Mouse (Mus musculus): ENCODE results near the gene Has1. TPM values are rescaled to one million over a fixed set of nuclear protein-coding genes. Genes with fewer than 3 reads are reported as not detected.
A peak's percentile ranks its signal among the peaks of the same experiment; 100 is the strongest.

The Has1 gene
- 0.88 and 1.1 TPM in 2 replicates for polyA plus RNA-seq (2015; fragmentation: Nextera tagmentation; extraction: Ambion mirVana)

- H3K4me3 ChIP-seq (replicated peaks) = no peak within 1 kb of the TSS
- no peak within 1 kb of the TSS for H3K4me2 ChIP-seq (replicated peaks)
- H3K9me3 ChIP-seq = no peaks in the 10 kb centered on the region
- H3K4me1 ChIP-seq (replicated peaks) = 0 out of 2 replicates have a peak, but pooled peaks cover 2% of the 10 kb centered on the region
- H3K27ac ChIP-seq = no peak within 1 kb of the TSS
- H3K36me3 ChIP-seq = no peaks in the 10 kb centered on the region
- WGBS = 71% methylated on average over 8 of the region's 8 CpGs
- H3K9ac ChIP-seq (replicated peaks) = no peak within 1 kb of the TSS
- H3K27me3 ChIP-seq = peaks cover 3% of the 10 kb centered on the region; the same call in 1 of the 2 replicates
- ATAC-seq = peak; percentile 34; the same call in 1 of the 2 replicates
Measured at GRCm38 (mm10) chr17:17855064-17855838, at the start of gene Has1. Gene Has1, minus strand, starts transcription at chr17:17855205.

GRCm38 (mm10) chr17:17900768-17901167 is 45.8 kb upstream of the Has1 start:
- H3K4me1 ChIP-seq (replicated peaks) = no peaks in the 10 kb centered on the region
- no peaks in the 10 kb centered on the region for H3K9me3 ChIP-seq
- H3K4me2 ChIP-seq (replicated peaks) = no peak overlapping the region
- no peak overlapping the region for H3K4me3 ChIP-seq (replicated peaks)
- WGBS = 96% methylated on average over 1 of the region's 1 CpGs
- H3K36me3 ChIP-seq = no peaks in the 10 kb centered on the region
- no peak overlapping the region for H3K27ac ChIP-seq
- ATAC-seq = no peak
- no peak overlapping the region for H3K9ac ChIP-seq (replicated peaks)
- no peaks in the 10 kb centered on the region for H3K27me3 ChIP-seq

- no peak for ATAC-seq
- H3K27me3 ChIP-seq = no peaks in the 10 kb centered on the region
- H3K9ac ChIP-seq (replicated peaks) = no peak overlapping the region
- H3K4me2 ChIP-seq (replicated peaks) = no peak overlapping the region
- no peaks in the 10 kb centered on the region for H3K9me3 ChIP-seq
- 86% methylated on average over 2 of the region's 2 CpGs for WGBS
- no peak overlapping the region for H3K27ac ChIP-seq
- no peaks in the 10 kb centered on the region for H3K36me3 ChIP-seq
- H3K4me1 ChIP-seq (replicated peaks) = no peaks in the 10 kb centered on the region
- H3K4me3 ChIP-seq (replicated peaks) = no peak overlapping the region
Measured at GRCm38 (mm10) chr17:17899268-17899667, 44.3 kb upstream of the Has1 start.

GRCm38 (mm10) chr17:17896039-17896438 is 41.0 kb upstream of the Has1 start:
- 4% methylated on average over 4 of the region's 4 CpGs for WGBS

GRCm38 (mm10) chr17:17889732-17890425 is 34.9 kb upstream of the Has1 start:
- WGBS = 93% methylated on average over 2 of the region's 2 CpGs
- Histone ChIP-seq H3K9me3 (no peaks in the 10 kb centered on the region), H3K9ac (replicated peaks) (no peak overlapping the region), H3K4me3 (replicated peaks) (no peak overlapping the region), H3K4me1 (replicated peaks) (no peaks in the 10 kb centered on the region), H3K4me2 (replicated peaks) (no peak overlapping the region), H3K27me3 (no peaks in the 10 kb centered on the region), H3K36me3 (no peaks in the 10 kb centered on the region), H3K27ac (no peak overlapping the region)
- no peak for ATAC-seq

More at GRCm38 (mm10) chr17:17896039-17896438, 41.0 kb upstream of the Has1 start:
- no peaks in the 10 kb centered on the region for H3K9me3 ChIP-seq
- H3K9ac ChIP-seq (replicated peaks) = no peak overlapping the region
- no peak overlapping the region for H3K27ac ChIP-seq
- no peak for ATAC-seq
- no peaks in the 10 kb centered on the region for H3K4me1 ChIP-seq (replicated peaks)
- H3K36me3 ChIP-seq = no peaks in the 10 kb centered on the region
- no peak overlapping the region for H3K4me3 ChIP-seq (replicated peaks)
- H3K27me3 ChIP-seq = no peaks in the 10 kb centered on the region
- no peak overlapping the region for H3K4me2 ChIP-seq (replicated peaks)

- H3K36me3 ChIP-seq = no peaks in the 10 kb centered on the region
- ATAC-seq = no peak
- no peaks in the 10 kb centered on the region for H3K9me3 ChIP-seq
- no peaks in the 10 kb centered on the region for H3K4me1 ChIP-seq (replicated peaks)
- H3K27me3 ChIP-seq = no peaks in the 10 kb centered on the region
- no peak within 1 kb of the TSS for H3K27ac ChIP-seq
- WGBS = 62% methylated on average over 1 of the region's 1 CpGs
- H3K9ac ChIP-seq (replicated peaks) = no peak within 1 kb of the TSS
- H3K4me2 ChIP-seq (replicated peaks) = no peak within 1 kb of the TSS
- H3K4me3 ChIP-seq (replicated peaks) = no peak within 1 kb of the TSS
Measured at GRCm38 (mm10) chr17:17887774-17888248, 32.8 kb upstream of the Has1 start, which contains the start of the genes Fpr2 and Fpr3. Gene Fpr2, plus strand, starts transcription at chr17:17887824. Gene Fpr3, plus strand, starts transcription at chr17:17887852.

GRCm38 (mm10) chr17:17883840-17884239 is 28.8 kb upstream of the Has1 start, which contains the start of gene Fpr1:
Gene Fpr1, minus strand, starts transcription at chr17:17883940.
- ATAC-seq = no peak
- Histone ChIP-seq H3K4me2 (replicated peaks) (no peak within 1 kb of the TSS), H3K36me3 (no peaks in the 10 kb centered on the region), H3K27me3 (no peaks in the 10 kb centered on the region), H3K4me1 (replicated peaks) (no peaks in the 10 kb centered on the region), H3K4me3 (replicated peaks) (no peak within 1 kb of the TSS), H3K9ac (replicated peaks) (no peak within 1 kb of the TSS), H3K27ac (no peak within 1 kb of the TSS), H3K9me3 (no peaks in the 10 kb centered on the region)
- WGBS = 69% methylated on average over 1 of the region's 1 CpGs

- no peaks in the 10 kb centered on the region for H3K9me3 ChIP-seq
- no peak overlapping the region for H3K4me2 ChIP-seq (replicated peaks)
- H3K27ac ChIP-seq = no peak overlapping the region
- ATAC-seq = no peak
- no peaks in the 10 kb centered on the region for H3K27me3 ChIP-seq
- 85% methylated on average over 3 of the region's 3 CpGs for WGBS
- H3K36me3 ChIP-seq = no peaks in the 10 kb centered on the region
- H3K4me3 ChIP-seq (replicated peaks) = no peak overlapping the region
- H3K4me1 ChIP-seq (replicated peaks) = no peaks in the 10 kb centered on the region
- H3K9ac ChIP-seq (replicated peaks) = no peak overlapping the region
Measured at GRCm38 (mm10) chr17:17882672-17883071, 27.7 kb upstream of the Has1 start.

- no peaks in the 10 kb centered on the region for H3K4me1 ChIP-seq (replicated peaks)
- ATAC-seq = no peak
- WGBS = 90% methylated on average over 1 of the region's 1 CpGs
- H3K4me3 ChIP-seq (replicated peaks) = no peak overlapping the region
- no peak overlapping the region for H3K27ac ChIP-seq
- H3K4me2 ChIP-seq (replicated peaks) = no peak overlapping the region
- H3K36me3 ChIP-seq = no peaks in the 10 kb centered on the region
- no peaks in the 10 kb centered on the region for H3K9me3 ChIP-seq
- H3K9ac ChIP-seq (replicated peaks) = no peak overlapping the region
- no peaks in the 10 kb centered on the region for H3K27me3 ChIP-seq
Measured at GRCm38 (mm10) chr17:17879347-17879746, 24.3 kb upstream of the Has1 start.

GRCm38 (mm10) chr17:17871697-17872096 is 16.7 kb upstream of the Has1 start:
- WGBS = 89% methylated on average over 2 of the region's 2 CpGs
- H3K9ac ChIP-seq (replicated peaks) = no peak overlapping the region
- peaks cover 4% of the 10 kb centered on the region for H3K9me3 ChIP-seq
- no peaks in the 10 kb centered on the region for H3K27me3 ChIP-seq
- ATAC-seq = no peak
- H3K27ac ChIP-seq = no peak overlapping the region
- H3K4me3 ChIP-seq (replicated peaks) = no peak overlapping the region
- H3K36me3 ChIP-seq = no peaks in the 10 kb centered on the region; the same call in 1 of the 2 replicates
- H3K4me2 ChIP-seq (replicated peaks) = no peak overlapping the region
- H3K4me1 ChIP-seq (replicated peaks) = no peaks in the 10 kb centered on the region

GRCm38 (mm10) chr17:17870892-17871550 is 16.0 kb upstream of the Has1 start:
- WGBS = 93% methylated on average over 2 of the region's 2 CpGs
- Histone ChIP-seq H3K4me2 (replicated peaks) (no peak overlapping the region), H3K27me3 (no peaks in the 10 kb centered on the region), H3K27ac (no peak overlapping the region), H3K9ac (replicated peaks) (no peak overlapping the region), H3K4me3 (replicated peaks) (no peak overlapping the region), H3K4me1 (replicated peaks) (no peaks in the 10 kb centered on the region), H3K36me3 (peaks cover under 1% of the 10 kb centered on the region; the same call in 1 of the 2 replicates), H3K9me3 (peaks cover 4% of the 10 kb centered on the region)
- no peak for ATAC-seq
